In genomic region chr4:123183239-123184056, GRCm38 (mm10) we compare ENCODE assay signal across 8 mouse cellular contexts. TPM values are rescaled to one million over a fixed set of nuclear protein-coding genes. Genes with fewer than 3 reads are reported as not detected.
DNase-seq lines count a peak whose midpoint lies in the region; ATAC-seq lines count a peak whose summit lies in the region.

No protein-coding gene starts in this region.

- H3K27ac ChIP-seq in embryonic facial prominence, embryonic 13.5 days, result no peak overlapping the region
- no peak overlapping the region for H3K27ac ChIP-seq in heart, embryonic 10.5 days
- no peak overlapping the region for H3K27ac ChIP-seq in limb, embryonic 11.5 days (replicated peaks; ENCODE audit: low read depth, low read length)
- no peak overlapping the region for H3K27ac ChIP-seq in midbrain, embryonic 12.5 days (replicated peaks)

- peak overlapping the region; percentile 81 for H3K4me2 ChIP-seq in embryonic facial prominence, embryonic 13.5 days
- peak overlapping the region; percentile 74 for H3K4me2 ChIP-seq in limb, embryonic 11.5 days (ENCODE audit: low read depth, severe bottlenecking)
- H3K4me2 ChIP-seq in midbrain, embryonic 12.5 days (replicated peaks), result peak overlapping the region; percentile 73

- peaks cover 76% of the 10 kb centered on the region for H3K27me3 ChIP-seq in embryonic facial prominence, embryonic 13.5 days
- peaks cover 98% of the 10 kb centered on the region for H3K27me3 ChIP-seq in heart, embryonic 10.5 days (ENCODE audit: insufficient read depth, poor library complexity, severe bottlenecking)
- peaks cover 37% of the 10 kb centered on the region for H3K27me3 ChIP-seq in limb, embryonic 11.5 days (ENCODE audit: control insufficient read depth, insufficient read depth, low read length)
- H3K27me3 ChIP-seq in midbrain, embryonic 12.5 days, result peaks cover 90% of the 10 kb centered on the region

- 10% methylated on average over 44 of the region's 44 CpGs for WGBS in embryonic facial prominence, embryonic 13.5 days
- 12% methylated on average over 44 of the region's 44 CpGs for WGBS in heart, embryonic 10.5 days
- 10% methylated on average over 44 of the region's 44 CpGs for WGBS in limb, embryonic 11.5 days
- WGBS in midbrain, embryonic 12.5 days, result 12% methylated on average over 44 of the region's 44 CpGs

- H3K4me3 ChIP-seq in embryonic facial prominence, embryonic 13.5 days, result peak overlapping the region; percentile 53
- peak overlapping the region; percentile 52 for H3K4me3 ChIP-seq in heart, embryonic 10.5 days
- H3K4me3 ChIP-seq in limb, embryonic 11.5 days (ENCODE audit: low read depth, low read length), result peak overlapping the region; percentile 40
- H3K4me3 ChIP-seq in midbrain, embryonic 12.5 days, result peak overlapping the region; percentile 48

- H3K9me3 ChIP-seq in embryonic facial prominence, embryonic 13.5 days, result no peaks in the 10 kb centered on the region
- no peaks in the 10 kb centered on the region for H3K9me3 ChIP-seq in heart, embryonic 10.5 days
- no peaks in the 10 kb centered on the region for H3K9me3 ChIP-seq in limb, embryonic 11.5 days (ENCODE audit: control insufficient read depth, low read length)
- H3K9me3 ChIP-seq in midbrain, embryonic 12.5 days, result no peaks in the 10 kb centered on the region

- no peaks in the 10 kb centered on the region for H3K36me3 ChIP-seq in embryonic facial prominence, embryonic 13.5 days
- H3K36me3 ChIP-seq in heart, embryonic 10.5 days, result no peaks in the 10 kb centered on the region
- no peaks in the 10 kb centered on the region for H3K36me3 ChIP-seq in limb, embryonic 11.5 days (ENCODE audit: control insufficient read depth, insufficient read depth, low read length)
- no peaks in the 10 kb centered on the region for H3K36me3 ChIP-seq in midbrain, embryonic 12.5 days

- peaks cover 17% of the 10 kb centered on the region for H3K4me1 ChIP-seq in embryonic facial prominence, embryonic 13.5 days
- peaks cover 20% of the 10 kb centered on the region for H3K4me1 ChIP-seq in heart, embryonic 10.5 days
- 0 out of 2 replicates have a peak, but pooled peaks cover 6% of the 10 kb centered on the region for H3K4me1 ChIP-seq in limb, embryonic 11.5 days (ENCODE audit: control insufficient read depth, insufficient read depth, low read length)
- peaks cover 12% of the 10 kb centered on the region for H3K4me1 ChIP-seq in midbrain, embryonic 12.5 days

- peak; percentile 75; the same call in 1 of the 2 replicates for ATAC-seq in embryonic facial prominence, embryonic 13.5 days (ENCODE audit: insufficient number of reproducible peaks, insufficient read depth, low FRiP score, low TSS enrichment, low read depth)
- ATAC-seq in limb, embryonic 11.5 days (ENCODE audit: insufficient number of reproducible peaks, low FRiP score, low TSS enrichment, low read depth), result peak; percentile 89
- peak; percentile 93 for ATAC-seq in midbrain, embryonic 12.5 days (ENCODE audit: low FRiP score, low read depth)

- H3K9ac ChIP-seq in embryonic facial prominence, embryonic 13.5 days, result peak overlapping the region; percentile 62
- H3K9ac ChIP-seq in limb, embryonic 11.5 days (ENCODE audit: low read length), result peak overlapping the region; percentile 48
- H3K9ac ChIP-seq in midbrain, embryonic 12.5 days (replicated peaks), result peak overlapping the region; percentile 40

- DNase-seq in adrenal gland, postnatal 36 days, result peak; percentile 84 to 87
- DNase-seq in heart, embryonic 10.5 days (ENCODE audit: low spot score), result peak; percentile 91
- DNase-seq in kidney, adult 8-10 months, result peak; percentile 68
- DNase-seq in limb, embryonic 11.5 days (ENCODE audit: low spot score), result peak; percentile 90
- DNase-seq in right cerebral cortex, postnatal 4 days, result peak; percentile 78
- no peak for DNase-seq in adipocyte (ENCODE audit: low spot score)

RNA-seq across cellular contexts. Expression of gene Hpcal4, which starts 0.4 kb away (rescaled TPM):
- 1 to 10 TPM; 4.0 to 4.2 TPM for total RNA-seq in adrenal gland, postnatal 36 days (2021)
- polyA plus RNA-seq in embryonic facial prominence, embryonic 13.5 days (2015; fragmentation: Nextera tagmentation; extraction: Ambion mirVana), result 0.26 and 0.44 TPM in 2 replicates
- 0.41 and 1.3 TPM in 2 replicates for polyA plus RNA-seq in heart, embryonic 10.5 days (2016; fragmentation: Nextera tagmentation; extraction: Ambion mirVana)
- polyA plus RNA-seq in limb, embryonic 11.5 days (2014; fragmentation: Nextera tagmentation; extraction: Ambion mirVana), result 0.17 and 1.7 TPM in 2 replicates
- 2.4 and 3.5 TPM in 2 replicates for polyA plus RNA-seq in midbrain, embryonic 12.5 days (2016; fragmentation: Nextera tagmentation; extraction: Ambion mirVana)

RNA-seq across cellular contexts. Expression of gene Nt5c1a, which starts 17.9 kb away (rescaled TPM):
- total RNA-seq in adrenal gland, postnatal 36 days (2021), result 10 to 100 TPM; 44.9 to 55.3 TPM
- polyA plus RNA-seq in embryonic facial prominence, embryonic 13.5 days (2015; fragmentation: Nextera tagmentation; extraction: Ambion mirVana), result not detected in 2 replicates
- 0.31 and 0.46 TPM in 2 replicates for polyA plus RNA-seq in heart, embryonic 10.5 days (2016; fragmentation: Nextera tagmentation; extraction: Ambion mirVana)
- not detected in 2 replicates for polyA plus RNA-seq in limb, embryonic 11.5 days (2014; fragmentation: Nextera tagmentation; extraction: Ambion mirVana)
- polyA plus RNA-seq in midbrain, embryonic 12.5 days (2016; fragmentation: Nextera tagmentation; extraction: Ambion mirVana), result not detected in 2 replicates

RNA-seq across cellular contexts. Expression of gene Ppie, which starts 43.7 kb away (rescaled TPM):
- 10 to 100 TPM; 48.8 to 58.1 TPM for total RNA-seq in adrenal gland, postnatal 36 days (2021)
- polyA plus RNA-seq in embryonic facial prominence, embryonic 13.5 days (2015; fragmentation: Nextera tagmentation; extraction: Ambion mirVana), result 113 and 114 TPM in 2 replicates
- polyA plus RNA-seq in heart, embryonic 10.5 days (2016; fragmentation: Nextera tagmentation; extraction: Ambion mirVana), result 72.4 and 100 TPM in 2 replicates
- polyA plus RNA-seq in limb, embryonic 11.5 days (2014; fragmentation: Nextera tagmentation; extraction: Ambion mirVana), result 125 and 127 TPM in 2 replicates
- polyA plus RNA-seq in midbrain, embryonic 12.5 days (2016; fragmentation: Nextera tagmentation; extraction: Ambion mirVana), result 91.9 and 99.0 TPM in 2 replicates

RNA-seq across cellular contexts. Expression of gene Heyl, which starts 49.9 kb away (rescaled TPM):
- 1 to 10 TPM; 6.2 to 8.6 TPM for total RNA-seq in adrenal gland, postnatal 36 days (2021)
- 4.3 and 5.0 TPM in 2 replicates for polyA plus RNA-seq in embryonic facial prominence, embryonic 13.5 days (2015; fragmentation: Nextera tagmentation; extraction: Ambion mirVana)
- 3.2 and 3.9 TPM in 2 replicates for polyA plus RNA-seq in heart, embryonic 10.5 days (2016; fragmentation: Nextera tagmentation; extraction: Ambion mirVana)
- polyA plus RNA-seq in limb, embryonic 11.5 days (2014; fragmentation: Nextera tagmentation; extraction: Ambion mirVana), result 2.4 and 2.7 TPM in 2 replicates
- polyA plus RNA-seq in midbrain, embryonic 12.5 days (2016; fragmentation: Nextera tagmentation; extraction: Ambion mirVana), result 7.4 and 8.0 TPM in 2 replicates
